Mouse (Mus musculus) cerebellum, postnatal 4 days (tissue): ENCODE results near the gene Csnk2a2.

Experiments
- DNase-seq, 2 experiments: peaks; one replicate each; pipeline ENCODE4 v3.0.0; 2022; ENCODE audit warnings: low spot score in 2 of 2, mixed read lengths in 1 of 2

Gene Csnk2a2

GRCm38 (mm10) chr8:95490006-95490405, at the start of gene Csnk2a2:
TSS of gene Csnk2a2 (minus strand) at chr8:95490039.
- no peak for DNase-seq

DNA sequence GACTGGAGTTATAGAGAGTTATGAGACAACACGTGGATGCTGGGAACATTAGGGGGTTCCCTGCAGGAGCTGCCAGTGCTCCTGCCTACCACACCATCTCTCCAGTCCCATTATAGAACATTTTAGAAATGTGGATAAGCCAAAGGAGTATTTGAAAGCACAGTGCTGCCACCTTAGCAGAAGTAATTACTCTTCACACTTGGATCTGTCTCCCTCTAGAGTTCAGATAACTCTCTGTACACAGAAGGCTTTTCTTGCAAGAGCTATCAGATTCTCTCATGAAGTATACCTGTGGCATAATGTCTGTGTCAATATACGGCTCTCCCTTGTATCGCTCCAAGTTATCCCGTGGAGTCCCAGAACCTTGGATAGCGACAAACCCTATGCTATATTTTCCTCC, 49.6 kb upstream of the Csnk2a2 start:
- DNase-seq = no peak

- DNase-seq = peak in 1 of 2 experiments; percentile 47
Observed at GRCm38 (mm10) chr8:95533584-95534387, 43.9 kb upstream of the Csnk2a2 start, which contains the start of gene Ccdc113. TSS of gene Ccdc113 (plus strand) at chr8:95534085.

- DNase-seq = no peak
Observed at GRCm38 (mm10) chr8:95532206-95532605, 42.4 kb upstream of the Csnk2a2 start.

DNA sequence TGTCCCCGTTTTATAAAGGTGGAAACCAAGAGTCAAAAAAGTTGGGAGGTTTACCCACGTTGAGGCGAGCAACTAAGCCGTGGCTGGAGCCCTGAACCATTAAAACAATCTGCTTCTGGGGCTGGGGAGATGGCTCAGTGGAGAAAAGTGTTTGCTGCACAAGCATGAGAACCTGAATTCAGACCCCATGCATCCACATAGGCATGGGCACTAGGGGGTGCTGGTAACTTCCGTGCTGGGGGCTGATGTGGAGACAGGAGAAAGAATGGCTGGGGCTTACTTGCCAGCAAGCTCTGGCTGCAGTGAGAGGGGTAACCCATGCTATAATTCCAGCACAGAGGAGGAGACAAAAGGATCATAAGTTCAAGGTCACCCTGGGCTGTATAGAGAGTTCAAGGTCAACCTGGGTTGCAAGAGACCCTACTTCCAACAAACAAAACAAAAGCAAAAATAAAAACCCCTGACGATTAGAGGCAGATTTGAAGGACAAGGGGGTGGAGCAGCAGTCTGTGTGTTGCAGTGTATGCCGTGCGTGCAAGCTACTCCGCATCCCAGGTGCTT, 39.0 kb upstream of the Csnk2a2 start:
- DNase-seq = no peak

- DNase-seq = no peak
Observed at GRCm38 (mm10) chr8:95528194-95528593, 38.4 kb upstream of the Csnk2a2 start.

- DNase-seq = no peak
Observed at GRCm38 (mm10) chr8:95523991-95524390, 34.2 kb upstream of the Csnk2a2 start.

- no peak for DNase-seq
Observed at GRCm38 (mm10) chr8:95516928-95517327, 27.1 kb upstream of the Csnk2a2 start.

DNA sequence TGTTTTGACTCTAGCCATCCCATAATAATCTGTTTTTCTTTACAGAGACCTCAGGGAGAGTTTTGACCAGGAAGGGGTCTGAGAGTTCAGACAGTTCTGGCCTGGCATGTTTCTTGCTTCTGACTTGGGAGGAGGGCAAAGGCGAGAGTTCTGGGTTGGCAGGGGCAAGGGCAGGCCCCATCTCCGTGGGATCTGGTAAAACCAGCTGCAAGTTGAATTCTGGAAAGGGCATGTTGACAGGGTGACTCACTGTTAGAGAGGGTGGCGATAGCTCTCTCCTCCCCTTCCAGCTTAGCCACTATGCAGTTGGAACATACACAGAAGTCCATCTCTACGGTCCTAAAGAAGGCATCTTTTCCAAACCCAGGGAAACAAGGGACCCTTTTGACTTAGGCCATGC, 23.4 kb upstream of the Csnk2a2 start:
- DNase-seq = no peak

- no peak for DNase-seq
Observed at GRCm38 (mm10) chr8:95512257-95512656, 22.4 kb upstream of the Csnk2a2 start.

- DNase-seq = no peak
Observed at GRCm38 (mm10) chr8:95506245-95506644, 16.4 kb upstream of the Csnk2a2 start.

DNA sequence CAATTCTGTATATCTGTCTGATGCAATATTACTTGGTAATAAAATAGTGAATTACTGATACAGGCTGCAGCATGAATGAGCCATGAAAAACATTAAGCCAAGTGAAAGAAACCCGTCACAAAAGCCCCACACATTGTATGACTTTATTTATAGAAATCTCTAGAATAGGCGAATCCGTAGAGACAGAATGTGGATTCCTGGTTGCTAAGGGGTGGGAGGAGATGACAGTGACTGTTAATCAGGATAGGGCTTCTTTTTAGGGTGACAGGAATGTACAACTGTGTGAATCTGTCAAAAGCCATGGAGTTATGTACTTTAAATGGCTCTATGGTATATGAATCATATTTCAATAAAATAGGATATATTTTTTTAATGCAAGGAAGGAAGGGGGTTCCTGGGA, 15.8 kb upstream of the Csnk2a2 start:
- no peak for DNase-seq

GRCm38 (mm10) chr8:95504835-95505234, 15.0 kb upstream of the Csnk2a2 start:
- DNase-seq = no peak

DNA sequence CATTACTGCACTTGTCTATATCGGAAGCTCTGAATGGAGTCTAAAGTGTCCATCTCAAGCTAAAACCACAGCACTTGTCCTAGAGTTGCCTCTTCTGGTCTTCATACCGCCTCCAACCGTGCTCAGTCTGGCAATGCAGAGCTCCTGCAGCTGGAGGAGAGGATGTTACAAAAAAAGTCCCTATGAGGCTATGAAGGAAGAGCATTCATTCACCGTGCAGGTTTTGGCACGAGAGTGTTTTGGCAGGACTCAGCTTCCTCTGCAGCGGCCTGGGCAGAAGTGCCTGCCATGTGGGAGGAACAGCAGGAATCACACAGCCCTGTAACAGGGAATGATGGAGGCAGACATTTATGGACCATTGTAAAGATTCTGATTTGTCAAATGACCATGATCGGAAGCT, 12.6 kb upstream of the Csnk2a2 start:
- DNase-seq = no peak

DNA sequence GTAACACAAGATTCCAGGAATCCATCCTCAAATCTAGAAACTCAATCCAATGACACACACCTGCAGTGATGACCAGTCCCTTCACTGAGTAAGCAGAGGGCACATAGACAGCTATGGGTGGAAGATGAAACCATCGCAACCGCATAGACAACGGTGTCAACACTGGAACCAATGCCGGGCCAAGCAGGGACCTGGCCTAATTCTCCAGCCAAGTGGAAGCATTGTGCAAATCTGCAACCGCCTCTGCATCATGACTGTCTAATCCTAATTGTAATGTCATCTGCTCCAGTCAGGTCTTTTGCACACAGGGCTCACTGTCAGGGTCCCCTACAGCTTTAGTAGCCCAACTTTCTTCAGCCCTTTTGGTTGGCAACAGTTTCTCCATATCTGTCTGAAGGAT, 10.6 kb upstream of the Csnk2a2 start:
- DNase-seq = no peak

GRCm38 (mm10) chr8:95499266-95500064, 9.6 kb upstream of the Csnk2a2 start:
- peak in 1 of 2 experiments; percentile 36 for DNase-seq

GRCm38 (mm10) chr8:95497821-95498220, 8.0 kb upstream of the Csnk2a2 start:
- DNase-seq = no peak

- DNase-seq = no peak
Observed at GRCm38 (mm10) chr8:95496420-95496819, 6.6 kb upstream of the Csnk2a2 start.

- DNase-seq = no peak
Observed at GRCm38 (mm10) chr8:95495444-95495843, 5.6 kb upstream of the Csnk2a2 start.

DNA sequence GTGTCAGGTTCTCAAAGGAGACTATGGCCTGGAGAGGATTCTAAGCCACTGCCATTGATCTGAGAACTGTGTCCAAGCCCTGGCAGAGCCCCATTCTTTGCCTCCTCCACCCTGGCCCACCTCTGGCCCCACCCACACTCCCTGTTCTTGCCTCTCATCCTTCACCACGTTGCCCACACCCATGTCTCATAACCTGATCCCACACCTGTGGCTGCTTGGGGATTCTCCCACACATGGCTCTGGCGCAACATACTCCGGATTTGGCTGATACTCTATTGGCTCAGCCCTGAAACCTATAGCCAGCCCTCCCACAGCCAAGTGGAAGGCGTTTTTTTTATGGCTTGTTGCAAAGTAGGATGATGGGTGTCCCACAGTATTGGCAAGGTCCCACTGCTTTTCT, 2.2 kb upstream of the Csnk2a2 start:
- no peak for DNase-seq

DNA sequence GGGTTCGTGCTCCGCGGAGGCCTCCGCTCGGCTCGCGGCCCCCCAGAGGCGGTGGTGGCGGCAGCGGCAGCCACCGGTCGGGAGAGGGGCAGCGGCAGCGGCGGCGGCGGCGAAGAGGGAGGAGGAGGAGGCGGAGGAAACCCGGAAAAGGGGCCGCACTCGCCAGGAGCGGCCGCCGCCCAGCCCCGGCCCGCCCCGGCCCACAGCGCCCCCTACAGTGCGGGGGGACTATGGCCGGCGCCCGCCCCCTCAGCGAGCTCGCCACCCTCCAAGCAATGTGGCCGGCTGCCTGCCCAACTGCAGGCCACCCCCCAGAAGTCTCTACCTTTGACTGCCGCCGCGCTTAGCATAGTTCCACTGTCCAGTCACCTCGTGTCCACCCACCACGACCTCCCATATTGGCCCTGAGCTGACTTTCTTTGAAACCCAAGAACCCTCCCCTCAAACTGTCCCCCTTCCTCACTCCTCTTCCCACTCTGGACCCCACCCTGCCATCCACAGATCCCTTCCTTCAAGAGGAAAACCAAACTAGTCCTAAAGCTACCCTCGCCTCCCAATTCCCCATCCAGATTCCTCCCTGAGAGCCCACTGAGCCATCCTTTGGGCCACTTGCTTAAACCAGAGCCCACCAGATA, 1.0 kb downstream of the Csnk2a2 start:
- DNase-seq = peak; percentile 81 to 91
